Mouse (Mus musculus) layer of hippocampus, adult 2 months (tissue): ENCODE measurements at regions not wholly inside any gene's neighbourhood (a gene's known extent, or its start where the extent isn't known, plus 50 kb on each side); places are given as distances from the start of the nearest gene placed in this dataset.

Experiments used
- DNase-seq, 2 experiments: peaks; one replicate each; pipeline ENCODE4 v3.0.0; 2022; ENCODE audit warnings: low spot score in 2 of 2
- H3K27ac ChIP-seq: fragments of 200-600 bp; 2 replicates; pipeline ENCODE4 v1.8.1; 2022
- H3K4me3 ChIP-seq: fragments of 200-600 bp; 2 replicates; pipeline ENCODE4 v1.8.1; 2022; ENCODE audit warnings: mild to moderate bottlenecking
- CTCF ChIP-seq: fragments of 200-600 bp; conservative IDR thresholded peaks from 2 replicates; pipeline ENCODE4 v1.8.1; 2022; ENCODE audit warnings: antibody characterized with exemption, mild to moderate bottlenecking, moderate library complexity

DNA sequence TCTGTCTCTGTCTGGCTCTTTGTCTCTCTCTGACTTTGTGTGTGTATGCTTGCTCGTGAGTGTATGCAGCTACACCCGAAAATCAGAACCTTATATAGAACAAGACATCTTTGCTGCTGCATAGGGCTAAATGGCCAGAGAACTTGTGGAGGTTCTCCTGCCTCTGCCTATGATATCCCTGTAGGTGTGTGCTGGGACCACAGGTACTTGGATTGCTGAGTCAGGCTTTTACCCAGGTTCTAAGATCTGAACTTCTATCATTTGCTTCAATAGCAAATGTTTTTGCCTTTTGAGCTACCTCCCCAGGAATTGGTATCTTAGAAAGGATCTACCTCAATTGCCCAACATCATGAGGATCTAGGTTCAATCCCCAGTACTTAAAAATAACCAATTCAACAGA is 210.3 kb upstream of the Sash1 start:
- Histone ChIP-seq H3K27ac (no peak overlapping the region), H3K4me3 (no peak overlapping the region)
- no peak for DNase-seq
- no peak for TF ChIP-seq CTCF

- Histone ChIP-seq H3K27ac (no peak overlapping the region), H3K4me3 (no peak overlapping the region)
- DNase-seq: no peak
- TF ChIP-seq CTCF: no peak
Observed at GRCm38 (mm10) chr10:9095163-9095562, 209.3 kb upstream of the Sash1 start.

GRCm38 (mm10) chr10:9092237-9092885 is 206.5 kb upstream of the Sash1 start:
- no peak overlapping the region for H3K4me3 ChIP-seq
- no peak overlapping the region for H3K27ac ChIP-seq
- TF ChIP-seq CTCF: no peak
- no peak for DNase-seq

GRCm38 (mm10) chr10:9090961-9091360 is 205.1 kb upstream of the Sash1 start:
- TF ChIP-seq CTCF: no peak
- Histone ChIP-seq H3K27ac (no peak overlapping the region), H3K4me3 (no peak overlapping the region)

DNA sequence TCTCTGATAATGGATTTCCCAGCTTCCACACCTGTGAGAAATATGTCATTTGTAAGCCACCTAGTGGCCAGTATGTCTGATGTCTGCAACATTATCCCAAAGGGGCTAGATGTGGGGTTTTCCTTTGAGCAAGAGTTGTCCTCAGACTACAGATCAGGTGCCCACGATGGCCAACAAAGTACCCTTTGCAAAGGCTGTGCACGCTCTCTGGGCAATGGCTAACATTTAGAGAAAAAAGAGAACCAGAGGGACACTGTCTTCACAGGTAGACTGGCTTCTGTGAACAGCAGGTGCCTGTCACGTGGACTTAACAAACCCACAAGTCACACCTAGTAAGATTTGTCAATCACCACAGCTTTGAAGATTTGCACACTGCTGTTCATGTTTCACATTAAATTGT is 202.0 kb upstream of the Sash1 start:
- Histone ChIP-seq H3K27ac (no peak overlapping the region), H3K4me3 (no peak overlapping the region)
- DNase-seq: no peak
- peak; percentile 51 for TF ChIP-seq CTCF

More at GRCm38 (mm10) chr10:9090961-9091360, 205.1 kb upstream of the Sash1 start:
- DNase-seq: no peak

- no peak overlapping the region for H3K4me3 ChIP-seq
- TF ChIP-seq CTCF: no peak
- no peak overlapping the region for H3K27ac ChIP-seq
- DNase-seq: no peak
Observed at GRCm38 (mm10) chr10:9087171-9087570, 201.3 kb upstream of the Sash1 start.

DNA sequence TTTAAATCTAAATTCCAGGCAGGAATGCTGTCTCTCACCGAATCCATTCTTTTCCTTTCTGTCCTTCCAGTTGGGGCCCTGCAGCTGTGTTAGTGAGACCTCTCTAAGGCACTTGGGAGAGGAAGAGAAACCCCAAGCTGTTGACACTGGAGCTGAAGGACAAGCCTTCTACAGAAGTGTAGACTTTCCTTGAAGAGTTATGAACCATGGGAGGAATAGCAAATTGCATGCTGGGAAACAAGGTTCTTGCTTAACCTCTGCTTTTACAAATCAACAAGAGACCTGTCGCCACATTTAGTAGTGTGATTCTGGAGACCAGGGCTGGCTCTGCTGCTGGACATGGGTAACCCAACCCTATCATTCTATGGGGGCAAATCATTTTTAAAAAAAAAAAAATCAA is 200.8 kb upstream of the Sash1 start:
- no peak for TF ChIP-seq CTCF
- no peak for DNase-seq
- no peak overlapping the region for H3K4me3 ChIP-seq
- no peak overlapping the region for H3K27ac ChIP-seq

GRCm38 (mm10) chr10:9085441-9085840 is 199.6 kb upstream of the Sash1 start:
- H3K4me3 ChIP-seq: no peak overlapping the region
- DNase-seq: no peak
- no peak overlapping the region for H3K27ac ChIP-seq
- TF ChIP-seq CTCF: no peak

GRCm38 (mm10) chr10:9074916-9075315 is 189.0 kb upstream of the Sash1 start:
- no peak overlapping the region for H3K4me3 ChIP-seq
- no peak overlapping the region for H3K27ac ChIP-seq
- no peak for TF ChIP-seq CTCF
- DNase-seq: no peak

DNA sequence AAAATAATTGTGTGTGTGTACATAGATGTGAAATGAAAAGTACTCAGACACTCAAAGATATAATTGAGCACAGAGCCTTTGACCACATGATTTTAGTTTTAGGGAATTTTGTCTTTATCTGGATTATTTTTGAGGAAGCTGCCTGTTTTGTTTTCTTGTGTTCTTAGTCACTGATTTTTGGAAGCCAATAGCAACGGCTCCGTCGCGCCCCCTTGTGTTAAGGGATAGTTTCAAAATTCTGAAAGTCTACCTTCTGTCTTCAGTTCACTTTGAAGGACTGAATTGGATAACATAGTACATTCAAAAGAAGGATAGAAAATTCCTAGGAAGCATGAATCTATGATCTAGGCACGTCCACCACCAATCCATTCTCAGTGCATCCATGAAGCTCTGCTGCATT is 185.8 kb upstream of the Sash1 start:
- Histone ChIP-seq H3K27ac (no peak overlapping the region), H3K4me3 (no peak overlapping the region)
- DNase-seq: peak in 1 of 2 experiments; percentile 50
- TF ChIP-seq CTCF: peak; percentile 87

DNA sequence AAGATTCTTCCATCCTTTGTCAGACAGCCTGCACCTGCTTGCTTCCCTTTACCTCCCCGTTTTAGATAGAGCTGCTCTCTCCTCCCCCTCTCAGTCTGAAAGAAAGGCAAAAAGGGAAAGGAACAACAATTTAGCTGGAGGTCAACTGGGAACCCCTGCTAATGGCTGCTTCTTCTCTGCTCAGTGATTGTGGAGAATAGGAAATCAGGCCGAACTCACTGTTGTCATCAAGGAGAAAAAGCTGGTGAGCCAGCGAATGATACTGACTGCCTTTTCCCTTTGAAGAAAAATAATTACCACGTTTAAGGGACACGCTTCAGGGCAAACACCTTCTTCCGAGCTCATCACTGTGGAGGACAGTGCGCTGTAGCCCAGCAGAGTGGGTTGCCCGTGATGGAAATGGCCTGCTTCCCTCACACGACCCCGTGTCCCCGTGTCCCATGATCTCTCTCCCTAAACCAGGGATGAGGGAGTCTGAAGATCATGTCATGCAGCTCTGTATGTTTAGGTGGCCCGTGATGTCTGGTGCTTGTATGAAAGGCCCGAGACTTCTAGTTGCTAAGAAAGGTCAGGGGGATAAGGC is 183.8 kb upstream of the Sash1 start:
- TF ChIP-seq CTCF: no peak
- Histone ChIP-seq H3K27ac (no peak overlapping the region), H3K4me3 (no peak overlapping the region)
- DNase-seq: no peak

- DNase-seq: no peak
- Histone ChIP-seq H3K4me3 (no peak overlapping the region), H3K27ac (no peak overlapping the region)
- TF ChIP-seq CTCF: no peak
Observed at GRCm38 (mm10) chr10:9066566-9066965, 180.7 kb upstream of the Sash1 start.

DNA sequence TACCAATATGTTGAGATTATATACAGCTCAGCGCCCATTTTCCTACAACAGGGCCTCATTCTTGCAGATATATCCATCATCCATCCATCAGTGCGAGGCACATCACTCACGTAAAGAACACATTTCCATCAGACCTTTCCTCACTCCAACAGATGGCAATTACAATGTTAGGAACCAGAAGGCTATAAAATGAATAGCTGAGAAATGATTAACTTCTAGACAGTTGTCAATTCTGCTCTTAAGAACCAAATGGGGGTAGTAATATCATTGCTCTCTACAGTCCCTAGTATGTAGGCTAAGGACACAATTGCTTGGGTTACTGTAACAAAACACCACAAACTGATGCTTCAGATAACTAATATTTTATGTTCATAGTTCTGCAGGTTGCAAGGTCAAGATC is 176.1 kb upstream of the Sash1 start:
- no peak for TF ChIP-seq CTCF

GRCm38 (mm10) chr10:9055274-9055673 is 169.4 kb upstream of the Sash1 start:
- H3K4me3 ChIP-seq: no peak overlapping the region
- no peak for DNase-seq
- H3K27ac ChIP-seq: no peak overlapping the region
- TF ChIP-seq CTCF: no peak

More for the DNA sequence above, 176.1 kb upstream of the Sash1 start:
- Histone ChIP-seq H3K27ac (no peak overlapping the region), H3K4me3 (no peak overlapping the region)
- DNase-seq: no peak
